Mouse (Mus musculus) embryonic fibroblast, embryonic 13.5 days (primary cell): ENCODE measurements around the gene Rbp1.

Source experiments
- CTCF ChIP-seq: IDR thresholded peaks from 2 replicates; pipeline ENCODE4 v1.5.1; 2011; ENCODE audit warnings: mild to moderate bottlenecking, control low read depth, low read length, moderate library complexity, borderline replicate concordance; ENCODE audit not compliant: insufficient read depth
- POLR2A ChIP-seq: IDR thresholded peaks from 2 replicates; pipeline ENCODE4 v1.6.1; 2011; ENCODE audit warnings: low read depth, mild to moderate bottlenecking, control low read depth, low read length, moderate library complexity

DNA sequence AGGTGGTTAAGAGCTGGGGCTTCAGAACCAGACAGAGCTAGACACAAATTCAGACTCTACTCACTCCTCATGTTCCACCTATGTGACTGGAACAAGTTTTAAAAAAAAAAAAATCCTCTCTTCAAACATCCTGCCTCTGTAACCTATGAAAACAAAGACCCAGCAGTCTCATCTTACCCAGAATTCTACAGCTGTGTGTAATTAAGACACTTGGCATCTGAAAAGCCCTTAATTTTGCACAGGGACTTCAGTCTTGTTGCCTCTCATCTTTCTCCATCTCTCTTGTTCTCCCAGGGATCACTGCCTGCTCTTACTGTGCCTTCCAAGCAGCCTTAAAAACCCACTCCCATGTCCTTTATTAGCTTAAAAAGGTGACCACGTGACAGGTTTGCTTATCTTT, 2.1 kb upstream of the Rbp1 start:
- TF ChIP-seq CTCF (no peak), POLR2A (no peak)
